Mouse (Mus musculus) kidney, postnatal 0 days (tissue): ENCODE measurements around the gene Rnf224. TPM values are rescaled to one million over a fixed set of nuclear protein-coding genes. Genes with fewer than 3 reads are reported as not detected.
A peak's percentile ranks its signal among the peaks of the same experiment; 100 is the strongest.

Source experiments
- ATAC-seq: fragments of 200-750 bp; cut with Nextera tagmentation; replicated peaks from 2 replicates; pipeline ENCODE4 v1.8.0; 2017; ENCODE audit warnings: low read depth, moderate number of reproducible peaks, moderate TSS enrichment, moderate library complexity; ENCODE audit not compliant: low FRiP score
- DNase-seq: peaks from one replicate; pipeline ENCODE4 v3.0.0-alpha.2; 2016; ENCODE audit warnings: low spot score
- H3K27ac ChIP-seq: fragments of 300-500 bp; sonication (generic); 2 replicates; pipeline ENCODE4 v1.5.1; 2014; ENCODE audit warnings: mild to moderate bottlenecking
- H3K27me3 ChIP-seq: fragments of 300-500 bp; sonication (generic); 2 replicates; pipeline ENCODE4 v1.6.1; 2014; ENCODE audit warnings: low read length, mixed read lengths; ENCODE audit not compliant: insufficient read depth
- H3K36me3 ChIP-seq: fragments of 300-500 bp; sonication (generic); 2 replicates; pipeline ENCODE4 v1.6.1; 2014; ENCODE audit warnings: low read length, mixed read lengths; ENCODE audit not compliant: insufficient read depth
- H3K4me1 ChIP-seq: fragments of 300-500 bp; sonication (generic); replicated peaks from 2 replicates; pipeline ENCODE4 v1.6.1; 2014; ENCODE audit warnings: antibody characterized with exemption, low read length, mixed read lengths; ENCODE audit not compliant: insufficient read depth
- H3K4me2 ChIP-seq: fragments of 300-500 bp; sonication (generic); 2 replicates; pipeline ENCODE4 v1.6.1; 2014; ENCODE audit warnings: mild to moderate bottlenecking, low read length, moderate library complexity, mixed read lengths
- H3K4me3 ChIP-seq: fragments of 300-500 bp; sonication (generic); replicated peaks from 2 replicates; pipeline ENCODE4 v1.5.1; 2014; ENCODE audit warnings: low read depth, low read length
- H3K9ac ChIP-seq: fragments of 300-500 bp; sonication (generic); 2 replicates; pipeline ENCODE4 v1.6.1; 2014; ENCODE audit warnings: low read depth, low read length
- H3K9me3 ChIP-seq: fragments of 300-500 bp; sonication (generic); replicated peaks from 2 replicates; pipeline ENCODE4 v1.6.1; 2016; ENCODE audit warnings: low read length, inconsistent platforms, mixed read lengths
- CTCF ChIP-seq: IDR thresholded peaks from 2 replicates; pipeline ENCODE4 v1.5.1; 2016; ENCODE audit warnings: antibody characterized with exemption, low read depth, mild to moderate bottlenecking, moderate library complexity
- WGBS: fragments of 180-500 bp; shearing (Covaris S2); extraction: QIAGEN DNeasy Blood & Tissue Kit; methylation state at CpG from one replicate; pipeline ENCODE4 v1.1.7; 2014; 5-methylcytosine and 5-hydroxymethylcytosine counted together
- polyA plus RNA-seq: library from polyadenylated mRNA; unstranded; fragments of >200 nt; fragmentation: Nextera tagmentation; extraction: Ambion mirVana; gene quantifications from 2 replicates; pipeline ENCODE4 v1.2.1, GENCODE M21; 2015

Rnf224 gene
- polyA plus RNA-seq, 1 experiment from 2014 or later: 0.16 TPM

DNA sequence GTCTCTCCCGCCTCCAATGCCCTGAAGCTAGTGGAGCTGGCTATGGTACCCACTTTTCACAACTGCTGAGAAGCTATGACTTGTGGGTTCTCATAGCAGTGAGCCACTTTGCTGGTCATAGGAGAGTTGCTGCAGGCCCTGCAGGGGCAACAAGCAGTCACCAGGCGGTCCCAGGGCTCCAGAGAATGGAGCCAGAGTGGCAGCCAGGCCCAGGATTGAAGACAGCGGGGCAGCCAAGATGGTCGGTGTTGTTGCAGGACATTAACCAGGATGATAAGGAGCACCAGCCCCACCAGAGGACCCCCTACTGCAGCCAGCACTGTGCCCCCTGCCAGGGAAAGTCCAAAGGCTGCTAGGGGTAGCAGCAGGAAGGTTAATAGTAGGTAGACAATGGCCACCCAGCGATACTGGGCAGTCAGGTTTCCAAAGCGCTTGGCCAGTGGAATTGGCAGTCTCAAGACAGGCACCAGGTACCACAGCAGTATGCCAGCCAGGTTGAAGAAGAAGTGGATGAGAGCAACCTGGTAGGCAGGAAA, 7.5 kb downstream of the Rnf224 start:
- 73% methylated on average over 6 of the region's 6 CpGs for WGBS
- Histone ChIP-seq H3K4me1 (peaks cover 18% of the 10 kb centered on the region), H3K27ac (peak overlapping the region; percentile 3; the same call in 1 of the 2 replicates), H3K4me3 (no peak overlapping the region), H3K4me2 (0 out of 2 replicates have a peak overlapping the region, but pooled peaks have one; percentile 49), H3K9ac (no peak overlapping the region), H3K9me3 (no peaks in the 10 kb centered on the region), H3K36me3 (no peaks in the 10 kb centered on the region), H3K27me3 (no peaks in the 10 kb centered on the region)
- no peak for DNase-seq
- no peak for ATAC-seq
- TF ChIP-seq CTCF: no peak

DNA sequence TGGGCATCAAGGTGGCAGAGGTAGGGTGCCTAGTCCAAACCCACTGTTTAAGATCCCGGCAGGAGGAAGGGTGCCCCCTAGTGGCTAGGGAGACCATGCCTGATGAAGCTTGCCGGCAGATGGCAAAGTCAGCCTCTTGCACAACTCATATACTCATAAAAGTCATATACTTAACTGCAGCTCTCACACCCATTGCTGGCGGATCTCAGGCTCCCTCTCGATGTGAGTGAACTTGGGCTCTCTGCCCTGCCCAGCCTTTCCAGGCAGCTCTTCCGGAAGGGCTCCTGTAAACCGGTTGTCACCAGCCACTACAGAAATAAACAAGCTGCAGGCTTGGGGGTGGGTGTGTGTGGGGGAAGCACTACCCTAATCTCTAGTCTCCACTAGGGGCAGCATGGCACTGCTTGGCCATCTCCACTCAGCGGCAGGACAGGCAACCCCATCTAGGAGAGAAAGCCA, 8.1 kb downstream of the Rnf224 start:
- peak overlapping the region; percentile 49 for H3K4me2 ChIP-seq
- 0% methylated on average over 7 of the region's 7 CpGs for WGBS
- peaks cover 18% of the 10 kb centered on the region for H3K4me1 ChIP-seq
- no peaks in the 10 kb centered on the region for H3K27me3 ChIP-seq
- peak overlapping the region; percentile 39; the same call in 1 of the 2 replicates for H3K9ac ChIP-seq
- peak; percentile 78 for TF ChIP-seq CTCF
- ATAC-seq (peak; percentile 44), DNase-seq (peak; percentile 97)
- H3K4me3 ChIP-seq: peak overlapping the region; percentile 24
- no peaks in the 10 kb centered on the region for H3K9me3 ChIP-seq
- peak overlapping the region; percentile 85 for H3K27ac ChIP-seq
- no peaks in the 10 kb centered on the region for H3K36me3 ChIP-seq

DNA sequence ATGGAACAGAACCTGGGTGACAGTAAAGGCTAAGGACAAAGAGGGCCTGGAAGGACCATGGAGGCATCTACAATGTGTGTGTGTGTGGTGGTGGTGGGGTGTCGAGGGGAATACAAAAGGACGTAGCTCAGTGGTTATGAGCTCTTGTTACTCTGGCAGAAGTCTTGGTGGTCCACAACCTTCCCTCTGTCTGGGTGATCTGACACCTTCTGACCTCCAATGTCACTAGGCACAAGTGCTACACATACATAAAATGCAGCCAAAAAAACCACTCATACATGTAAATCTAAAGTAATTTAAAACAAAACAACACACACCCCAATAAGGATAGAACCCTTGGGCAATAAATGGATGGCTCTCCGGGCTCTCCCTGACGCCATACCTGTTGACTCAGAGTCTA, 9.2 kb downstream of the Rnf224 start:
- no peak for ATAC-seq
- TF ChIP-seq CTCF: no peak

DNA sequence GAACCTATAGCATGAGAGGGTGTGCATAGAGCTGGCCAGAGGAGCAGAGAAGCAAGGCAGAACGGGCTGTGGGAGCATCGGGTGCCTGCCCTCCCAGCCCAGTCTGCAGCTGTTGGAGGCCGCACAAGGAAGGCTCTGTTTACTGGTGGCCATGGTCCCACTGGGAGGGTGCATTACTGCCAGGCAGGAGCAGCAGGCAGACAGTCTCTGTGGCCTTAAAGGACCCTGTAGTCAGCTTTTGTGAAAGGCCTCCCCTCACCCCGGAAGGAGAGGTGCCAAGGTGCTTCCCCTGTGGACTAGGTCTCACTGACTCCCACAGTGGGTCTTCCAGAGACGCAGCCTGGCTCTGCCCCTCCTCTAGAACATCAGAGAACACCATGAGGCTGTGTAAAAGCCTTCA, 9.7 kb downstream of the Rnf224 start:
- no peak overlapping the region for H3K4me2 ChIP-seq
- TF ChIP-seq CTCF: no peak
- no peak for ATAC-seq
- H3K27me3 ChIP-seq: no peaks in the 10 kb centered on the region
- no peak overlapping the region for H3K9ac ChIP-seq
- no peaks in the 10 kb centered on the region for H3K9me3 ChIP-seq
- no peak for DNase-seq
- no peak overlapping the region for H3K4me3 ChIP-seq
- peaks cover 18% of the 10 kb centered on the region for H3K4me1 ChIP-seq
- no peak overlapping the region for H3K27ac ChIP-seq
- 0 out of 2 replicates have a peak, but pooled peaks cover under 1% of the 10 kb centered on the region for H3K36me3 ChIP-seq
- 78% methylated on average over 5 of the region's 5 CpGs for WGBS

More for the DNA sequence above, 9.2 kb downstream of the Rnf224 start:
- H3K36me3 ChIP-seq: no peaks in the 10 kb centered on the region
- H3K9ac ChIP-seq: no peak overlapping the region
- H3K4me3 ChIP-seq: no peak overlapping the region
- H3K4me2 ChIP-seq: 0 out of 2 replicates have a peak overlapping the region, but pooled peaks have one; percentile 49
- no peaks in the 10 kb centered on the region for H3K27me3 ChIP-seq
- H3K4me1 ChIP-seq: peaks cover 18% of the 10 kb centered on the region
- no peak for DNase-seq
- 82% methylated on average over 4 of the region's 4 CpGs for WGBS
- no peak overlapping the region for H3K27ac ChIP-seq
- no peaks in the 10 kb centered on the region for H3K9me3 ChIP-seq

DNA sequence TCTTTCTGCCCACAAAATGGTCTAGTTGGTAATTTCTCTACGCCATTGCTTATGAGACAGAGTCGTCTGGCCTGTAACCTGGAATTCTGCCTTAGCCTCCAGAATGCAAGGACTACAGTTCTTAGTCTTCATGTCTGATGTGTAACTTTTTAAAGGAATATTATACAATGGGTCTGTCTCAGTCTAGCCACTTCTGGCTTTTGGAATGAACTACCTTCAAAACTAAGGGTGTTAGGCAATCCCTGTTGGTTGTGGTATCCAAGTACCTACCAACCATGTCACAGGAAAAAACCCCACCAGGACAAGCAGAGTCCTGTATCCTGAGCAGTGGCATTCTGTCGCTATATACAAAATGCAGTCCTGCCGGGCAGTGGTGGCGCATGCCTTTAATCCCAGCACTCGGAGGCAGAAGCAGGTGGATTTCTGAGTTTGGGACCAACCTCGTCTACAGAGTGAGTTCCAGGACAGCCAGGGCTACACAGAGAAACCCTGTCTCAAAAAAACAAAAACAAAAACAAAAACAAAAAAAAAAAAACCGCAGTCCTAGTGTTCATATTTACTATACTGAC, 10.7 kb downstream of the Rnf224 start:
- no peaks in the 10 kb centered on the region for H3K9me3 ChIP-seq
- no peak for DNase-seq
- WGBS: 81% methylated on average over 8 of the region's 8 CpGs
- H3K4me3 ChIP-seq: no peak overlapping the region; the same call in 1 of the 2 replicates
- TF ChIP-seq CTCF: no peak
- H3K36me3 ChIP-seq: 0 out of 2 replicates have a peak, but pooled peaks cover 4% of the 10 kb centered on the region
- peaks cover 18% of the 10 kb centered on the region for H3K4me1 ChIP-seq
- H3K27me3 ChIP-seq: no peaks in the 10 kb centered on the region
- ATAC-seq: no peak
- peak overlapping the region; percentile 18; the same call in 1 of the 2 replicates for H3K9ac ChIP-seq
- H3K27ac ChIP-seq: peak overlapping the region; percentile 97
- H3K4me2 ChIP-seq: peak overlapping the region; percentile 54; the same call in 1 of the 2 replicates

DNA sequence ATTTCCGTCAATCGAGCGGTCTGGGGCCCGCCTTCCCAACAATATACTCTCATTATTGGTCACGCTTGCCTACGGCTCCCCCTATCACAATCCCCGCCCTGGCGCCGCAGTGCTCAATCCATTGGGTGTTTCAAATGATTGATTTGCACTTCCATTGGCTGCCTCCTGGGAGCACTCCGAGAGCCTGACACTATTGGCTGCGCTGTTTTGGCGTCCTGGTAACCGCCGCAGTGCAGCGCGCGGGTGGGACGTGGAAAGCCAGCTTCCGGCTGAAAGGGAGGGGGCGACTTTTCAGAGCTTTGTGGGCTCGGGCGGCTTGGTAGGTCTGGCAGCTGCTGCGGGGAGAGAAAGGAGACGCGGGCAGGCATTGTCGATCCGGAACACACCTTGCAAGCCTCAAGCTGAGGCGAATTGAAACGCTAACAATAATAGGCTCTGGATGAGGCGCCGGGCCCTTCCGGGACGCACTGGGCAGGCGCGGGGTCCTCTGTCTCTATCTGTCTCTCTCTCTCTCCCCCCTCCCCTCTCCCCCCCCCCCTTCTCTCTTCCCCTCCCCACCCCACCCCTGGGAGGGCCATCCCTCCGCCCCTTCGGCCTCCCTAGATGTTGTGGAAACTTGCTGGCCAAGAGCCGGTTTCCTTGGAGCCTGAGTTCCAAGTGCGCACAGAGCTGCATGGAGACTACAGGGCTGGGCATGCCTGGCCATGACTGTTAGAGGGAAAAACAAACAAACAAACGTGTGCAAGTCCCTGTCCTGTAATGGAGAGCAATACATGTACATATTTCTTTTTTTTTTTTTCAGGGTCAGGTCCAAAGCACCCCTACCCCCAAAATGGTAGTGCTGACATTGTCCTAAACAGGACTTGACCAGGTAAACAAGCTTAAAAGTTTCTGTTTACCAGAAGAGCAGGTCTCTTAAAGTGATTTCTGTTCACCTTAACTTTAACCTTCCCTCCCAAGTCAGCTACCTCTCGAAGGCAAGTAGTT, 11.5 kb downstream of the Rnf224 start:
- H3K4me2 ChIP-seq: peak overlapping the region; percentile 54
- H3K4me1 ChIP-seq: peaks cover 18% of the 10 kb centered on the region
- 2% methylated on average over 33 of the region's 41 CpGs for WGBS
- peak overlapping the region; percentile 83 for H3K4me3 ChIP-seq
- no peaks in the 10 kb centered on the region for H3K9me3 ChIP-seq
- DNase-seq (peak; percentile 100), ATAC-seq (peak; percentile 94)
- peak overlapping the region; percentile 97 for H3K27ac ChIP-seq
- peak overlapping the region; percentile 63 for H3K9ac ChIP-seq
- peak; percentile 28 for TF ChIP-seq CTCF
- H3K27me3 ChIP-seq: no peaks in the 10 kb centered on the region
- 0 out of 2 replicates have a peak, but pooled peaks cover 4% of the 10 kb centered on the region for H3K36me3 ChIP-seq
